Mouse (Mus musculus): Measurements from ENCODE around the gene Lzts2.
"Not testable (repeated sequence)": the region's sequence is repeated elsewhere in the genome, so short reads cannot be mapped to it uniquely, and the experiment has no call there.

Lzts2 gene

DNA sequence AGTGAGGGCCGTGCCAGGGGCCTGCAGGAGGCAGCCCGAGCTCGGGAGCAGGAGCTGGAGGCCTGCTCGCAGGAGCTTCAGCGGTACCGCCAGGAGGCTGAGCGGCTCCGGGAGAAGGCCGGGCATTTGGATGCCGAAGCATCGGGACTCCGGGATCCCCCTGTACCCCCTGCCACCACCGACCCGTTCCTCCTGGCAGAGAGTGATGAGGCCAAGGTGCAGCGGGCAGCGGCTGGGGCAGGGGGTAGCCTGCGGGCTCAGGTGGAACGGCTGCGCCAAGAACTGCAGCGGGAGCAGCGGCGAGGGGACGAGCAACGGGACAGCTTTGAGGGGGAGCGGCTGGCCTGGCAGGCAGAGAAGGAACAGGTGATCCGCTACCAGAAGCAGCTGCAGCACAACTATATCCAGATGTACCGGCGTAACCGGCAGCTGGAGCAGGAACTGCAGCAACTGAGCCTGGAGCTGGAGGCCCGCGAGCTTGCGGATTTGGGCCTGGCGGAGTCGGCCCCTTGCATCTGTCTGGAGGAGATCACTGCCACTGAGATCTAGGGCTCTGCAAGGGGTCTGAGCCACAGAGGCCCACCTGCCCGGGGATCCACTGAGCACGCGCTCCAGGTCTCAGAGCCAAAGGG lies 11.8 kb downstream of the Lzts2 start:
- no peak for DNase-seq (ENCODE audit: low spot score)

DNA sequence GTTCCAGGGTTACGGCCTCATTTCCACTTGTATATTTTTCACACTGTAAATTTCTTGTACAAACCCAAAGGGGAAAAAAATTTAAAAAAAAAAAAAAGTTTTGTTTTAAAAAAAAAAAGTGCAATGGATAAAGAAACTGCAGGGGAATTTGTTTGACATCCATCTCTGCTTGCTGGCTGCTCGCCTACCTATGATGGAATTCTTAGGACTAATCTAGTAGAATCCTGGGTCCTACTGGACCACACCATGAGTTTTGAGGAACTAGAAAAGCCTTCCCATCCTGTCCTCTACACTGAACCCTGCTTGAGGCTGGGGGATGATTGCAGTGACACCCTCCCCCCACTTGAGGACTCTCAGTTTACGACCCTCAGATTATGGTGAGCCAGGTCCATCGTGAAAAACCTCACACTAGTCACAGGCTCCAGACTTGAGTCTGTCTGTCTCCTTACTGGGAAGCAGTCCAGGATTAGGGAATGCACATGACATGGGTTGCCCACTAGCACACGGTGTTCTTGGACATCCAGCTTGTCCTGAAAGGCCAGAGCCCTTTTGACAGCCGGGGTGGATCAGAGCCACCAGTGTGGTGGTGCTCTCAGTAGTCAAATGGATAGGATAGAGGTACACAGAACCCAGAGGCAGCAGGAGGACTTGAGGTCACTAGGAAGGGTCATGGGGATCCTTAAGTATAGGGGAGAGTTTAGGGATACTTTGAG lies 12.9 kb downstream of the Lzts2 start:
- DNase-seq (ENCODE audit: low spot score), result no peak

DNA sequence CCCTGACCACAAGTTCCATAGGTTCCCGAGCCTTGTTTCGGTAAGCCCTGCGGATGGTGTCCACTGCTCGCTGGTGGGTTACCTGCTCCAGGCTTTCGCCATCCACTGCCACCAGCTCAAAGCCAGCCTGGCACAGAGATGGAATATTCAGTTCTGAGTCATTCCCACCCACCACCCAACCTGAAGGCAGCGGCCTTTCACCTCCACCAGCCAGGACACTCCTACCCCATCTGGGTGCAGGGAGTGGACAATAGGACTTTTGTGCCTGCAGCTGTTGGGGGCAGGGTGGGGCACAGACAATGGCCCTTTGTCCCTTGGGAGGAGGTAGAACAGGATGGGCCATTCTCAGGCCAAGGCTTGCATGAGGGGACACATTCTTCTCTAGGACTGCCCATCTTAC lies 13.6 kb downstream of the Lzts2 start:
- no peak for DNase-seq (ENCODE audit: low spot score)

- no peak for DNase-seq (ENCODE audit: low spot score)
Measured at GRCm38 (mm10) chr19:45028746-45029145, 14.5 kb downstream of the Lzts2 start.

DNA sequence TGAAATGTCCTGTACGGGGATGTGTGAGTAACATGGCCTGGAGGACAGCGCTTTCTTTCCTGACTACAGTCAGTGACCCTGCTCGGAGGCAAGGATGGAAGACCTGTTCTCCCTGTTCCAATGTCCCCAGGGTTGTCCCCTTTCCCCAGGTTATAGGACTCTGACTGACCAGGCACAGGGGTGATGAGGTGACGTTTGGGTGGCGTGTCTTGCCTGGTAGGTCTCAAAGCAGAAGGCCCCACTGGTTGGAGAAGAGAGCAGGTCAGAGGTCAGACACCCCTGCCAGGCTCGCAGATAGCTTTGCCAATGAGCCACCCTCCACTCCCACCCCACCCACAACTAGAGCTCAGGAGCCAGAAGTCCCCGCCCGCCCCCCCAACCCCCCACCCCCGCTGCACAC lies 15.4 kb downstream of the Lzts2 start:
- DNase-seq (ENCODE audit: low spot score), result no peak

DNA sequence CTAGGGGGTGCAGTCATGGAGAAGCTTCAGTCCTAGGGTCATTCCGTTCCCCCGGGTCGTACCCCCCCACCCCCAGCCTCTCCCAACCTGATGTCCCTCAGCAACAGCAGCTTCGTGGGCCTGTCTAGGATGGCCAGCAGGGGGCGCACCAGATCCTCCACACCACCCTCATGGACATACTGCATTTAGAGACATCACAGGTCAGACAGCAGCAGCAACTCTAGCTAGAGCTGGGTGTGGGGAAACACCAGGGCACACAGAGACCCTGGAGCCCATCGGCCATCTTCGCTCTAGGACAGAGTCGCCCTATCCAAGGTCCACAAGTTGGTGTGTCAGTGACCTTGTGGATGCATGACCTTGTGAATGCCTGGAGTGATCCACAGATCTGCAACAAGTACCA lies 15.9 kb downstream of the Lzts2 start:
- DNase-seq (ENCODE audit: low spot score), result peak; percentile 76

DNA sequence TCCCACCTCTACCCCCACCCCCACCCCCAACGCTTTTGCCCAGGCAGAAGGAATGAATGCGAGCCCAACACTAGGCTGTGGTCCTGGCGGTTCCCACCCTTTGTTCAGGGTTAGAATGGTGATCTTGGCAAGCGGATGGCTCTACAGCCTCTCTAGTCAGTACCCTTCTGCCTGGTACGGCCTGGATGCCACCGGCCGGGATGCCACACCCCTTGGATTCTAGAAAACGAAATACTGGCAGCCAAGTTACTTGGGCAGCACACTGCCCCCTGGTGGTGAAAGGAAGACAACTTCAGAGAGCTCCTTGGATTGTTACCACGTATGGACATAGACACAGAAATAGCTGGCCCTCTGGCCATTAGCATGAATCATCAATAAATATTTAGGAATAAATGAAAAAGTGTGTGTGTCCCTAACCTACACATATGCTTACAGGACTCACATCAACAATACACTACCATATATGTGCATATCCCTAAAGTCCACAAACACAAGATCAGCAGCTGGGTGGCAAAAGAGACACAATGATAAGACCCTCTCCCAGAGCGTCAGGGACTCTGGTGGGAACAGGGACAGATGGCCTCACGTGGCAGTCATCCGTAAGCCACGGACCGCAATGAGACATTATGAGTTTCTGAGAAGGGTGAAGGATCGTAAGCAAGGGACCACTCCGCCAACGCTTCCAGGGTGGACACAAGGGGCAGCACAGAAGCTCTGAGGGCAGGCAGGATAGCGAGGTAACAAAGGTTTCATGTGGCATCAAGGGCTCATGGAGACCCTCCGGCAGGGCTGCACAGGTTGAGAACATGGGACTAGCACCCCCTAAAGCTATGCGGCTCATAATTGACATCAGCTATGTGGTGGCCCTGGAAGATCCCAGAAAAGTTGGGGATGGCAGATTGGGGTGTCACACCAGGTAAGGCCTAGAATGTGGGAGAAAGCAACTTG lies 16.8 kb downstream of the Lzts2 start:
- DNase-seq (ENCODE audit: low spot score), result peak; percentile 95

GRCm38 (mm10) chr19:45031780-45032179 lies 17.6 kb downstream of the Lzts2 start:
- peak; percentile 92 for DNase-seq (ENCODE audit: low spot score)

- DNase-seq (ENCODE audit: low spot score), result no peak
Measured at GRCm38 (mm10) chr19:45032570-45033332, 18.5 kb downstream of the Lzts2 start.

- peak; percentile 64 for DNase-seq (ENCODE audit: low spot score)
Measured at GRCm38 (mm10) chr19:45036867-45037266, 22.7 kb downstream of the Lzts2 start.

DNA sequence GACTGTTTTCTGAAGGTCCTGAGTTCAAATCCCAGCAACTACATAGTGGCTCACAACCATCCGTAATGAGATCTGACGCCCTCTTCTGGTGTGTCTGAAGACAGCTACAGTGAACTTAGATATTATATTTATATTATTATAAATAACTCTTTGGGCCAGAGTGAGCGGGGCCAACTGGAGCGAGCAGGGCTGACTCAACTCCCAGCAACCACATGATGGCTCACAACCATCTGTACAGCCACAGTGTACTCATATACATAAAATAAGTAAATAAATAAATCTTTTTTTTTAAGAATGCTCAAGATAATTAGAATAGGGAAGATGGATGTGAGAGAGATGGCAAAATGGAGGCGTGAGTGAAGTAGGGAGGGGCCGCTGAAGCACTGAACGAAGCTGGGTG lies 24.0 kb downstream of the Lzts2 start:
- not testable (repeated sequence) for DNase-seq (ENCODE audit: low spot score)

- DNase-seq (ENCODE audit: low spot score), result no peak
Measured at GRCm38 (mm10) chr19:45040214-45040613, 26.0 kb downstream of the Lzts2 start.

DNA sequence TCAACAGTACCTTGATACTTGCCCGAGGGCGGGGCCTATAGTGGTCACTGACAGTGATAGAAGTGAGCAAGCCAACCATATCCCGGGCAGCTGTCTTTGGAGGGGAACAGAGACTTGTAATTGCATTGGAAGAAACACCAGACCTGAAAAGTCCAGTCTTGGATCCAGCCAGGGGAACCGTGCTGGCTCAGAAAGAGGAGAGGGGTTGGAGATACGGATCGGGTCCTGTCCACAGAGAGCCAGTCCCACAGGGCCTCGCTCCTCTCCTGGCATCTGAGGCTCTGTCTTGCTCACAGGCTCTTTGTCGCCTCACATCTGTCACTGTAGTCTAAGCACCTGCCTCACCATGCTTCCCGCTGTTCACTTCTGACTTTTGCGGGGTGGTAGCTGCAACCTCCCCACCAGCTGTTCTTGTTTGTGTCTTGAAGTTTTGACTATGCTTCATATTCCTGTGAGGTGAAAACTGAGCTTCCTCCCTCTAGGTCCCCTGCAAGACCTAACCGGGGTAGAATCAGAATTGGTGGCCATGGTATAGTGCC lies 30.2 kb downstream of the Lzts2 start:
- DNase-seq (ENCODE audit: low spot score), result no peak

DNA sequence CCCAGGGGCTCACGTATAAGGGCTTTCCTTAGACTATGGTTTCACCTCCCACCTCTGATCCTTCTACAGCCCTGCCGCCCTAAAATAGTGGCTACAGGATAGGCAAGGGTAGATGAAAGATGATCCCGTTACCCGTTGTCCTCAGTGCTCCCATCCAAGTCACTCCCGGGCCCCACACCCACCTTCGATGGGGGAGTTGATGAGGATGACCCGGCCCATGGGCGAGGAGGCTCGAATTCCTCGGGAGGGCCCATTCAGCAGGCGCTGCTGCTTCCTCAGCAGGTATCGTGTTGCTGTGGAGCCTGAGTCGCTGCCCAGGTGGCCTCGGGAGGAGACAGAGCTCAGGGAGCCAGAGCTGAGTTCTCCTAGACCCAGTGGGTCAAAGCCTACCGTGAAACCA lies 31.0 kb downstream of the Lzts2 start:
- DNase-seq (ENCODE audit: low spot score), result no peak

GRCm38 (mm10) chr19:45045651-45046050 lies 31.4 kb downstream of the Lzts2 start, which contains the start of gene Pdzd7:
Pdzd7 (minus strand) TSS chr19:45045717.
- DNase-seq (ENCODE audit: low spot score), result no peak

GRCm38 (mm10) chr19:45046523-45047321 lies 32.5 kb downstream of the Lzts2 start:
- peak; percentile 74 for DNase-seq (ENCODE audit: low spot score)

- DNase-seq (ENCODE audit: low spot score), result peak; percentile 79
Measured at GRCm38 (mm10) chr19:45047417-45047934, 33.3 kb downstream of the Lzts2 start, which contains the start of gene Sfxn3. Sfxn3 (plus strand) TSS chr19:45047503.

DNA sequence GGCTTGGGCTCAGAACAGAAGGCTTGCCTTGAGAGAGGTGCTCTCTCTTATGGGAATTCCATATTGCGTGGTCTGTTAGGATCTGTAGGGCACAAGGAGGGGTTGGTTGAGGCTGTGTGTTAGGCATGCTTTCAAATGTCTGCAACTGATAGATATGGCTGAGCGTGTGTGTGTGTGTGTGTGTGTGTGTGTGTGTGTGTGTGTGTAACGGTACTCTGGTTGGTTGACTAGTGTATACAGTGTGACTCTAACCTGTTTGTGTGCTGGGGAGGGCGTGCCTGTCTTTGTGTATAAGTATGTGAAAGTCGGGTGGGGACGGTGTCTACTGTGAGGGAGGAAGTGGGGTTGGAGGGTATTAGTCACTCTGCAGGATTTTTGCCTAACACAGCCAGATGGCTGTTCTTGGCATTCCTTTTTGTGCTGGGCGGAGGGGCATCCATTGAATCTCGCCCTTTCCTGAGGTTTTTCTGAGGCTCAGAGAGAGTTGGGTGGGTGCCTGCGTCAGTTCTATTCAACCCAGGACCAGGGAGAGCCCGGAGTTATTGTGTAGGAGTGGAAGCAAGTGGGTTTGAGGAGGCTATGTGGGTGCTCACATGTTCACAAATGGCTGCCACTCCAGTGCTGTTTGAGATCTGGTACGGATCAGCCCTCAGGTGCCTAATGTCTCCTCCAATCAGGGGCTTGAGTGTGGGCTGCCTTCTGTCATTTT lies 33.9 kb downstream of the Lzts2 start:
- no peak for DNase-seq (ENCODE audit: low spot score)

DNA sequence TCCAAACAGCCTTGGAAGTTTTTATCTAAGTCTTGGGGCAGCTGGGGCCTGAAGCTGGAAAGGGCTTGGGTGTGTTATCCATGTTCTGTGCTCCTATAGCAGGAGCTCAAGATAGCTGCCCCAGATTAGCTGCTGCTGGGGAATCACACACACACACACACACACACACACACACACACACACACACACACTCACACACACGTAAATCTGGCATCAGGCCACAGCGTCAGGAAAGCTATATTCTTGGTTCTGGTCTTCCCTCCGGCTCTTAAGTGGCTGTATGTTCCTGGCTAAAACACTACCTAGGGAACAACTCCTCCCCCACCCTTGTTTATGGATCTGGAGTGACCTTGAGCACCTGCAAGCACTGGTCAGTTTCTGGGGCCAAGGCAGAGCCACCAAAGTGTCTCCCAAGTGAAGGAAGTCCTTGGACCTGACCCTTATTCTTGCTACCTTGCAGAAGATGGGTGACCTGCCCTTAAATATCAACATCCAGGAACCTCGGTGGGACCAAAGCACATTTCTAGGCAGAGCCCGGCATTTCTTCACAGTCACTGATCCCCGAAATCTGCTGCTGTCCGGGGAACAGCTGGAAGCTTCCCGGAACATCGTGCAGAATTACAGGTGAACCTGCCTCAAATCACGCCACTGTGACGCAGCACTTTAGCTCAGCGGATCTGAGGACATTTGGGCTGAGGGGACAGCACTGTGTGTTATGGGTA lies 34.6 kb downstream of the Lzts2 start:
- no peak for DNase-seq (ENCODE audit: low spot score)

Data from embryo, embryonic 10.5 days (tissue).